ENCODE assay signal across 24 mouse cellular contexts in the genomic region with DNA sequence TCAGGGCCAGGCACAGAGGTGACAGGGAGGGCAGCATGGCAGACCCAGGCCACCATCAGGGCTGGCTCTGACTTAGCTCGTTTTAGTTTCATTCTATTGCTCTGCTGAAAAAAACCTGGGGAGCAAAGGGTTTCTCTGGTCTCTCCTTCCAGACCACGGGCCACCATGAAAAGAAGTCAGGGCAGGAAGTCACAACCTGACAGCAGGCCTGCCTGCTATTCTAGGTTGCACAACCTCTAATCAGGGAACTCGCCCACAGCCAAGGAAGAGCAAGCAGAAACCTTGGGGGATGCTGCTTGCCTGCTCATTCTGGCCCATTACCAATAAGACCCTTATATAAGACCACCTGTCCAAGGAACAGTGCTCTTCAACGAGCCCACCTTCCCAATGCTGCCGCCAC.
"Had no signal": no experiment of that assay in that cellular context is flagged by ENCODE, and none has a peak within 500 bp of the region (broad histone marks: within the 10 kb centered on the region; RNA-seq: fewer than 3 reads in every experiment).

No protein-coding gene starts in this region.

- H3K4me2 ChIP-seq: heart, embryonic 12.5 days; hindbrain, embryonic 12.5 days; hindbrain, embryonic 14.5 days; intestine, embryonic 15.5 days; limb, embryonic 12.5 days; liver, embryonic 11.5 days had no signal

- H3K4me3 ChIP-seq: heart, embryonic 10.5 days; heart, embryonic 12.5 days; hindbrain, embryonic 10.5 days; hindbrain, embryonic 12.5 days; intestine, embryonic 15.5 days; layer of hippocampus, adult 2 months; left cerebral cortex, adult 2 months; limb, embryonic 10.5 days; limb, embryonic 12.5 days had no signal

- H3K27ac ChIP-seq: heart, embryonic 10.5 days; hindbrain, embryonic 10.5 days; hindbrain, embryonic 12.5 days; hindbrain, embryonic 14.5 days; intestine, embryonic 15.5 days; layer of hippocampus, adult 2 months; left cerebral cortex, adult 2 months; limb, embryonic 10.5 days; limb, embryonic 12.5 days had no signal

- H3K36me3 ChIP-seq: heart, embryonic 10.5 days; heart, embryonic 12.5 days; hindbrain, embryonic 10.5 days; hindbrain, embryonic 12.5 days; intestine, embryonic 15.5 days; limb, embryonic 10.5 days; limb, embryonic 12.5 days had no signal

- ATAC-seq: hindbrain, embryonic 16.5 days; inflammation-experienced regulatory T-cells, adult 6 months; intestine, embryonic 15.5 days had no signal

- DNase-seq: gastrocnemius, postnatal 14 days; gastrocnemius, postnatal 36 days; heart, adult 18-20 months; heart, postnatal 10 days; heart, postnatal 4 days; kidney, adult 18-20 months; kidney, adult 8-10 months; kidney, postnatal 10 days; kidney, postnatal 25 days; kidney, postnatal 4 days; liver had no signal

- H3K9ac ChIP-seq: heart, embryonic 12.5 days; hindbrain, embryonic 12.5 days; hindbrain, embryonic 14.5 days; intestine, embryonic 15.5 days; limb, embryonic 12.5 days had no signal

- H3K27me3 ChIP-seq: heart, embryonic 12.5 days; intestine, embryonic 15.5 days had no signal

- H3K9me3 ChIP-seq: heart, embryonic 10.5 days; heart, embryonic 12.5 days; hindbrain, embryonic 10.5 days; hindbrain, embryonic 12.5 days; intestine, embryonic 15.5 days; limb, embryonic 10.5 days; limb, embryonic 12.5 days had no signal
